Mouse (Mus musculus) thymus, postnatal 14 days (tissue): Measurements from ENCODE around the gene Rgl1.

Source experiments
- DNase-seq: peaks from one replicate; pipeline ENCODE4 v3.0.0; 2021

The Rgl1 gene

DNA sequence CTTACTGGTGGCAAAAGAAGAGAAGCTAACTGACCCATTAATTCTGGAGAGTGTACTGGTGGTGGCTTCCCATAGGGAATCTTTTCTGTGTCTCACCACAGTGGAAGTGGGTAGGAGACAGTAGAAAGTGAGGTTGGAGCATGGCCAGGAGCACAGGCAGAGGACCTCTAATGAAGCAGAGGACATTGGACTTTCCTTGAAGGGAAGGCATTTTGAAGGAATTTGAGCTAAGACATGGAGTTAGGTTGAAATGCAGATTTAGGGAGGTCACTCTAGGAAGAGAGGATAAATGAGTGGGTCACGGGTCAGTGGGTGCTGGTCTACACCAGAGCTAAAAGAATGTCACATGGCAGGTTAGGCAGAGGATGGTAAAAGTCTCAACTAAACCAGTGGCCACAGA is 275.3 kb downstream of the Rgl1 start:
- no peak for DNase-seq

DNA sequence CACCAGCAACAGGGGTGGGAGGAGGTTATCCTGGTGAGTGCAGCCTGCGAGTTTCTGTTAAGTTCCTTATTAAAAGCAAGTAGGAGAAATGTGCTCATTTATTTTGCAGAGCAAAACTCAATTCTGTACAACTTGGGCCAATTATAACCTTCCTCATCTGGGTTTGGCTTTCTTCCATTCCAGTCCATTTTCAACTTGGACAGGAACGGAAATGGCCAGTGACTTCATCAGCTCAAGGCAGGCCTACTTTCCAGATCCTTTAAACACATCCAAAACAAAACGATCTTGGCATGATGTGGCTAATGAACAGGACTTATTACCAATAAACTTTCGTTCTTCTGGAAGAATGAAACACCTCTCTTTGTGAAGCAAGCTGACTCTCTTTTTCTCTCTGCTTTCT is 290.0 kb downstream of the Rgl1 start:
- DNase-seq, result no peak

DNA sequence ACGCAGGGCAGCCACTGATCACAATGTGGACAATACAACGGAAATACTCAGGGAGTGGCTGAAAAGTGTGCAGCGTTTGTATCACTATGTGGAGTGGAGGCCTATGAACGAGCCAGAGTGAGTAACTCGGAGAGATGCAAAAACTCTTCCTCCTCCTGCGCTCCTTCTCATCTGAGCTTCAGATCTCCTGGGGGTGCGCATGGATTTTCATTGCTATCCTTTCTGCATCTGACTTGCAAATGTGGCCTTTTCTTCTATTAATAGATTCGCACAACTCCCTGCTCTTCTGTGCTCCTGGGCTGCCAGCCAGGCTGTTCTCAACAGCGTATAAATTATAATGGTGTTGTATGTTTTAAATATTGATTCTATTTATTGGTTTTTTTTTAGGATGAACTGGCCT is 297.7 kb downstream of the Rgl1 start:
- no peak for DNase-seq
